Mouse (Mus musculus) hindbrain, embryonic 11.5 days (tissue): ENCODE data around the gene Tm6sf2. TPM values are rescaled to one million over a fixed set of nuclear protein-coding genes. Genes with fewer than 3 reads are reported as not detected.
A peak's percentile ranks its signal among the peaks of the same experiment; 100 is the strongest.

ENCODE experiments used
- ATAC-seq: fragments of 200-750 bp; cut with Nextera tagmentation; 2 replicates; pipeline ENCODE4 v1.8.0; 2017; ENCODE audit warnings: mild to moderate bottlenecking, moderate TSS enrichment, moderate library complexity; ENCODE audit not compliant: low FRiP score
- DNase-seq: peaks from one replicate; pipeline ENCODE4 v3.0.0-alpha.2; 2015; ENCODE audit warnings: low spot score
- H3K27ac ChIP-seq: fragments of 300-500 bp; sonication (generic); 2 replicates; pipeline ENCODE4 v1.5.1; 2014; ENCODE audit warnings: mild to moderate bottlenecking, low read depth, low read length
- H3K27me3 ChIP-seq: fragments of 300-500 bp; sonication (generic); 2 replicates; pipeline ENCODE4 v1.6.1; 2014; ENCODE audit warnings: mild to moderate bottlenecking, low read length, moderate library complexity, mixed read lengths; ENCODE audit not compliant: control insufficient read depth, insufficient read depth
- H3K36me3 ChIP-seq: fragments of 300-500 bp; sonication (generic); 2 replicates; pipeline ENCODE4 v1.6.1; 2014; ENCODE audit warnings: mild to moderate bottlenecking, low read length, moderate library complexity, mixed read lengths; ENCODE audit not compliant: control insufficient read depth, insufficient read depth
- H3K4me1 ChIP-seq: fragments of 300-500 bp; sonication (generic); replicated peaks from 2 replicates; pipeline ENCODE4 v1.6.1; 2014; ENCODE audit warnings: low read length, mixed read lengths; ENCODE audit not compliant: control insufficient read depth, insufficient read depth
- H3K4me2 ChIP-seq: fragments of 300-500 bp; sonication (generic); replicated peaks from 2 replicates; pipeline ENCODE4 v1.6.1; 2014; ENCODE audit warnings: mild to moderate bottlenecking, low read depth, low read length
- H3K4me3 ChIP-seq: fragments of 300-500 bp; sonication (generic); 2 replicates; pipeline ENCODE4 v1.5.1; 2014; ENCODE audit warnings: low read depth, low read length
- H3K9ac ChIP-seq: fragments of 300-500 bp; sonication (generic); 2 replicates; pipeline ENCODE4 v1.6.1; 2014; ENCODE audit warnings: low read depth, low read length
- H3K9me3 ChIP-seq: fragments of 300-500 bp; sonication (generic); 2 replicates; pipeline ENCODE4 v1.6.1; 2016; ENCODE audit warnings: low read length; ENCODE audit not compliant: control insufficient read depth
- WGBS: fragments of 180-500 bp; shearing (Covaris S2); extraction: QIAGEN DNeasy Blood & Tissue Kit; methylation state at CpG from one replicate; pipeline ENCODE4 v1.1.7; 2014; 5-methylcytosine and 5-hydroxymethylcytosine counted together
- polyA plus RNA-seq: library from polyadenylated mRNA; unstranded; fragments of >200 nt; fragmentation: Nextera tagmentation; extraction: Ambion mirVana; gene quantifications from 2 replicates; pipeline ENCODE4 v1.2.1, GENCODE M21; 2014

Tm6sf2 gene
- 0.86 and 1.4 TPM in 2 replicates for polyA plus RNA-seq

GRCm38 (mm10) chr8:70072441-70073069 lies at the start of gene Tm6sf2:
Tm6sf2 (plus strand) TSS chr8:70072924.
- H3K27ac ChIP-seq, result no peak within 1 kb of the TSS
- peaks cover 2% of the 10 kb centered on the region; the same call in 1 of the 2 replicates for H3K36me3 ChIP-seq
- H3K4me3 ChIP-seq, result no peak within 1 kb of the TSS
- 15% methylated on average over 21 of the region's 27 CpGs for WGBS
- 0 out of 2 replicates have a peak, but pooled peaks have one; percentile 35 for ATAC-seq
- no peak within 1 kb of the TSS for H3K9ac ChIP-seq
- H3K9me3 ChIP-seq, result no peaks in the 10 kb centered on the region
- H3K4me1 ChIP-seq, result no peaks in the 10 kb centered on the region
- no peaks in the 10 kb centered on the region for H3K27me3 ChIP-seq
- DNase-seq, result no peak
- H3K4me2 ChIP-seq, result no peak within 1 kb of the TSS

- WGBS, result 82% methylated on average over 8 of the region's 8 CpGs
- no peak for ATAC-seq
Measured at GRCm38 (mm10) chr8:70023596-70023995, 49.1 kb upstream of the Tm6sf2 start.

GRCm38 (mm10) chr8:70026151-70026550 lies 46.6 kb upstream of the Tm6sf2 start:
- no peak overlapping the region for H3K4me3 ChIP-seq
- ATAC-seq, result no peak

More at GRCm38 (mm10) chr8:70023596-70023995, 49.1 kb upstream of the Tm6sf2 start:
- Histone ChIP-seq H3K9me3 (no peaks in the 10 kb centered on the region), H3K27ac (no peak overlapping the region), H3K4me2 (no peak overlapping the region), H3K4me1 (no peaks in the 10 kb centered on the region), H3K9ac (no peak overlapping the region), H3K36me3 (peaks cover 49% of the 10 kb centered on the region), H3K4me3 (no peak overlapping the region), H3K27me3 (no peaks in the 10 kb centered on the region)
- DNase-seq, result no peak

DNA sequence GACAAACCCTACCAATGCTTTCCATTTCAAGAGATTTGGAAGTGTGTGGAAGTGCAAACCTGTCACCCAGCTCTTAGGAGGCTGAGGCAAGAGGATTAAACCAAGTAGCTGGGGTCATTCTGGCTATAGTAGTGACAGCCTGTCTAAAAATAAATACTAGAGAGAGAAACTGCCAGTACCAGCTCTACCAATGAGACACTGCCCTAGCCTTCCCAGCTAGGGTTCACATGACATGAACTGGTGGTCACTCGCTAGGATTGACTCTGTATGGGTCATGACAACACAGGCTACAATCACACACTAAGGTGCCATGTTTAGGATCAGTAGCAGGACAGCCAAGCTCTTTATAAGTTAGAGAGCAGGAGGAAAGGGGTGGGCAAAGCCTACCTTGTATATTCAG lies 42.5 kb upstream of the Tm6sf2 start:
- Histone ChIP-seq H3K4me3 (no peak overlapping the region), H3K36me3 (peaks cover 16% of the 10 kb centered on the region; the same call in 1 of the 2 replicates)
- 95% methylated on average over 1 of the region's 1 CpGs for WGBS

More at GRCm38 (mm10) chr8:70026151-70026550, 46.6 kb upstream of the Tm6sf2 start:
- 95% methylated on average over 2 of the region's 2 CpGs for WGBS
- no peak overlapping the region for H3K9ac ChIP-seq
- H3K4me2 ChIP-seq, result no peak overlapping the region
- H3K9me3 ChIP-seq, result no peaks in the 10 kb centered on the region
- H3K4me1 ChIP-seq, result no peaks in the 10 kb centered on the region
- H3K36me3 ChIP-seq, result peaks cover 33% of the 10 kb centered on the region
- H3K27me3 ChIP-seq, result no peaks in the 10 kb centered on the region
- no peak for DNase-seq
- H3K27ac ChIP-seq, result no peak overlapping the region

DNA sequence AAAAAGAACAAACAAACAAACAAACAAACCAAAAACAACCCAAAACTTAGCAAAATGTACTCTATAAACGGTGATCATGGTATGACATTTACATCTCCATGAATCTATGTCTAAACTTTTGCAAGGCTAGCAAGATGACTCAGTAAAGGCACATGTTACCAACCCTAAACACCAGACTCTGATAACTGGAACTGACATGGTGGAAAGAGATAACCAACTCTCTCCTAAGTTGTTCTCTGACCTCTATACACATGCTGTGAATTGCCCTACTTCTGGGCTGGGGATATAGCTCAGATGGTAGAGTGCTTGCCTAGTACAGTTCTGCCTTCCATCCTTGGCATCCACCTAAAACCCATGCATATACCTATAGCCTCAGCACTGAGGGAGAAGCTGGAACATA lies 34.7 kb upstream of the Tm6sf2 start:
- Histone ChIP-seq H3K27ac (no peak overlapping the region), H3K27me3 (no peaks in the 10 kb centered on the region), H3K4me1 (peaks cover 5% of the 10 kb centered on the region; the same call in 1 of the 2 replicates), H3K4me3 (no peak overlapping the region), H3K36me3 (no peaks in the 10 kb centered on the region), H3K9ac (no peak overlapping the region), H3K4me2 (no peak overlapping the region), H3K9me3 (no peaks in the 10 kb centered on the region)
- ATAC-seq, result no peak
- DNase-seq, result no peak
- WGBS, result 97% methylated on average over 1 of the region's 1 CpGs

More for the DNA sequence above, 42.5 kb upstream of the Tm6sf2 start:
- no peaks in the 10 kb centered on the region for H3K4me1 ChIP-seq
- no peak overlapping the region for H3K9ac ChIP-seq
- no peak for DNase-seq
- H3K4me2 ChIP-seq, result no peak overlapping the region
- no peaks in the 10 kb centered on the region for H3K9me3 ChIP-seq
- no peaks in the 10 kb centered on the region for H3K27me3 ChIP-seq
- H3K27ac ChIP-seq, result no peak overlapping the region
- no peak for ATAC-seq

DNA sequence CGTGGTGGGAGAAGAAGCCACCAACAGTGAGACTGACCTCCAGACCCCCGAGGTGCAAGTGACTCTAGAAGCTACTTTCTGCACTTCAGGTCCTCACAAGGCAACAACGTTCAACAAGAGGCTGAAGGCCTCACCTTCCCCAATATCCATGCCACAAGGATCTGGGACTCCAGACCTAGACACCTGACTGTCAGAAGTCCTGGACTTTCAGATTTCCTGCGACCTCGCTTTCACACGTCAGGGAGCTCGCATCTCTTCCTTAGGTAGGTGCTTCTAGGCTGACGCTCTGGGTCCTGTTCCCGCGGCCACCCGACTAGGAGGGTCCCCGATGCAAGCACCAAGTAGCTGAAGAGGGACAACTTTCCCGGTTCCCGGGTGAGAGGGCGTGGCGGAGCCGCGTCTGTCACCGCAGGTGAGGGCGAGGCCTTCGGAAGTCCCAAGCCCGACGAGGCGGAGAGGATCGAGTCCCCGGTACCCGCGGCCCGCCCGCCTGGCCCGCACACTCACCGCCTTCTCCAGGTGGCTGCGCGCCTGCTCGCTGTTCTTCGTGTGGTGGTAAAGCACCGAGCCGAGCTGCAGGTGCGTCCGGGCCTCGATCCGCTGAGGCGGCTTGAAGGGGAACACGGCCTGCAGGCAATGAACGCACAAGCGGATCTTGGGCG lies 30.7 kb upstream of the Tm6sf2 start:
- Histone ChIP-seq H3K9me3 (no peaks in the 10 kb centered on the region), H3K4me1 (peaks cover 9% of the 10 kb centered on the region; the same call in 1 of the 2 replicates), H3K4me3 (peak overlapping the region; percentile 100), H3K4me2 (peak overlapping the region; percentile 87), H3K27ac (peak overlapping the region; percentile 65; the same call in 1 of the 2 replicates), H3K36me3 (no peaks in the 10 kb centered on the region), H3K27me3 (no peaks in the 10 kb centered on the region), H3K9ac (peak overlapping the region; percentile 95)
- DNase-seq, result no peak
- peak; percentile 62; the same call in 1 of the 2 replicates for ATAC-seq
- 2% methylated on average over 46 of the region's 47 CpGs for WGBS

DNA sequence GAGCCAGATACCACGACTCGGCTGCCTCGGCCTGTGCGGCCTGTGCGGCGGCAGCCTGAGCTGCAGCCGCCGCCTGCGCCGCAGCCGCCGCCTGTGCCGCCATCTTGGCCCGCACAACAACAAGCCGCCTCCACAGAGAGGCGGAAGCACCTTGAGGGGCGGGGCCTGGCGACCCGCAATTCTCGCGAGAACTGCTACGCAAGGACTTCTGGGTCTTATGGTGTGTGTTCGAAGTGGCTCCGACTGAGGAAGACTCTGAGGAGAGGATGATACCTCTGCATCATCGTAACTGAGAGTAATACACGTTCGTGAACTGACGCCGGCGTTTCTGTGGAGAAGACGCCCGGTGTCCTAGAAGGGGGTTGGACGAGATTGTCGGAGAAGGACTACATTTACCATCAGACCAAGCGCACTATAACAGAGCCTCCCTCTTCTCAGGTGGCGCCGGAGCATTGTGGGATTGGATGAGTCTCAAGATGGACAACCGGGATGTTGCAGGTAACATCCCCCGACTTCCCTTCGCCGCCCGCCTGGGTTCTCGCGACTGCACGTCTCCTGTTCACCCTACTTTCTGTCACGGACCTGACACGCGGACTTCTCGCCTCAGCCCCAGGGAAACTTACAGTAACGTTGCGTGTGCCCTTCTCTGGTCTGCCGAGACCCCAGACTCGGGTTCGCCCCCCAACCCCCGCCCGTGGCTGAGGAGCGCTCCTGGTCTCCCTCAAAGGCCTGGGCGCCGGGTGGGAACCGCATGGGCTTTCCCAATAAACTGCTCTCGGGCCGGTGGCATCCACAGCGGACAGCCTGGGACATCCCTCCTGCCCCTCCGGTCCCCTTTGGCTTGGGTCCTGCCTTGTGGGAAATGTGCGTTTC lies 29.9 kb upstream of the Tm6sf2 start, which contains the start of the genes Mau2 and Sugp1:
TSS of gene Mau2 (minus strand) at position 152 of the 873 bp plus-strand sequence.
TSS of gene Sugp1 (plus strand) at position 231 of the 873 bp plus-strand sequence.
- WGBS, result under 1% methylated on average over 64 of the region's 65 CpGs
- ATAC-seq (peak; percentile 98), DNase-seq (peak; percentile 97)
- Histone ChIP-seq H3K4me1 (peaks cover 9% of the 10 kb centered on the region; the same call in 1 of the 2 replicates), H3K36me3 (no peaks in the 10 kb centered on the region), H3K27ac (peak within 1 kb of the TSS; percentile 65; the same call in 1 of the 2 replicates), H3K9me3 (no peaks in the 10 kb centered on the region), H3K9ac (peak within 1 kb of the TSS; percentile 95), H3K4me3 (peak within 1 kb of the TSS; percentile 100), H3K27me3 (no peaks in the 10 kb centered on the region), H3K4me2 (peak within 1 kb of the TSS; percentile 87)

DNA sequence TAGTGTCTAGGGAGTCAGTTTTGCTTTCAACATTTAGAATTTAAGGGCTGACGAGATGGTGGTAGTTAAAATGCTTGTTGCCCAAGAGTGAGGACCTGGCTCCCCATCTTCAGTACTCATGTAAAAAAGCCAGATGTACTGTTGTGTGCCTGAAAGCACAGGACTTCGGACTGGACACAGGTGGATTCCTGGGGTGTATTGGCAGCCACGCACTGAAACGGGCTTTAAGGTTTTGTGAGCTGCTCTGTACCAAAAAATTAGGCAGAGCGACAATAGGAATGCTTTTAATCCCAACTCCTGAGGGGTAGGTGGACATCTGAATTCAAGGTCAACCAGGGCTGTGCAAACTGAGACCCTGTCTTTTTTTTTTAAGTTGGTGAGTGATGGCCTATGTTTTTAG lies 28.7 kb upstream of the Tm6sf2 start:
- H3K27me3 ChIP-seq, result no peaks in the 10 kb centered on the region
- no peaks in the 10 kb centered on the region for H3K9me3 ChIP-seq
- H3K9ac ChIP-seq, result peak overlapping the region; percentile 95; the same call in 1 of the 2 replicates
- H3K36me3 ChIP-seq, result no peaks in the 10 kb centered on the region
- H3K4me2 ChIP-seq, result no peak overlapping the region
- DNase-seq, result no peak
- peaks cover 9% of the 10 kb centered on the region; the same call in 1 of the 2 replicates for H3K4me1 ChIP-seq
- 91% methylated on average over 5 of the region's 5 CpGs for WGBS
- no peak overlapping the region for H3K4me3 ChIP-seq
- no peak overlapping the region for H3K27ac ChIP-seq
- no peak for ATAC-seq
